Mouse (Mus musculus) 3134 (cell line): ENCODE measurements at regions not wholly inside any gene's neighbourhood (a gene's known extent, or its start where the extent isn't known, plus 50 kb on each side); places are given as distances from the start of the nearest gene placed in this dataset.
"Not testable (repeated sequence)": the region's sequence is repeated elsewhere in the genome, so short reads cannot be mapped to it uniquely, and the experiment has no call there.

ENCODE experiments used
- DNase-seq: peaks from one replicate; pipeline ENCODE4 v3.0.0-alpha.2; 2011; ENCODE audit warnings: low spot score; ENCODE audit not compliant: insufficient read length; ENCODE audit errors: extremely low read depth

- no peak for DNase-seq
Measured at GRCm38 (mm10) chr15:37102035-37102555, 94.5 kb upstream of the Zfp706 start.

GRCm38 (mm10) chr15:37101419-37101818 is 93.8 kb upstream of the Zfp706 start:
- DNase-seq: no peak

GRCm38 (mm10) chr15:37100767-37101288 is 93.3 kb upstream of the Zfp706 start:
- DNase-seq: no peak

GRCm38 (mm10) chr15:37099927-37100766 is 92.6 kb upstream of the Zfp706 start:
- peak; percentile 26 for DNase-seq

- no peak for DNase-seq
Measured at GRCm38 (mm10) chr15:37099176-37099575, 91.6 kb upstream of the Zfp706 start.

- no peak for DNase-seq
Measured at GRCm38 (mm10) chr15:37097426-37097825, 89.9 kb upstream of the Zfp706 start.

GRCm38 (mm10) chr15:37091171-37091570 is 83.6 kb upstream of the Zfp706 start:
- DNase-seq: peak; percentile 10

GRCm38 (mm10) chr15:37083726-37084125 is 76.2 kb upstream of the Zfp706 start:
- no peak for DNase-seq

GRCm38 (mm10) chr15:37081836-37082235 is 74.3 kb upstream of the Zfp706 start:
- DNase-seq: no peak

GRCm38 (mm10) chr15:37080931-37081330 is 73.4 kb upstream of the Zfp706 start:
- DNase-seq: no peak

- DNase-seq: no peak
Measured at GRCm38 (mm10) chr15:37080395-37080794, 72.8 kb upstream of the Zfp706 start.

GRCm38 (mm10) chr15:37074207-37074606 is 66.6 kb upstream of the Zfp706 start:
- not testable (repeated sequence) for DNase-seq

GRCm38 (mm10) chr15:37072202-37072862 is 64.8 kb upstream of the Zfp706 start:
- no peak for DNase-seq

GRCm38 (mm10) chr15:37070188-37070587 is 62.6 kb upstream of the Zfp706 start:
- DNase-seq: no peak

- DNase-seq: no peak
Measured at GRCm38 (mm10) chr15:37067326-37067725, 59.8 kb upstream of the Zfp706 start.

GRCm38 (mm10) chr15:37065926-37066550 is 58.5 kb upstream of the Zfp706 start:
- no peak for DNase-seq

GRCm38 (mm10) chr15:37065408-37065807 is 57.8 kb upstream of the Zfp706 start:
- no peak for DNase-seq

- DNase-seq: no peak
Measured at GRCm38 (mm10) chr15:37063781-37064383, 56.3 kb upstream of the Zfp706 start.

- DNase-seq: no peak
Measured at GRCm38 (mm10) chr15:37062585-37062984, 55.0 kb upstream of the Zfp706 start.

- no peak for DNase-seq
Measured at GRCm38 (mm10) chr15:37061501-37061900, 53.9 kb upstream of the Zfp706 start.

GRCm38 (mm10) chr15:37060831-37061230 is 53.3 kb upstream of the Zfp706 start:
- no peak for DNase-seq
